Mouse (Mus musculus): Measurements from ENCODE around the gene Exoc6b.

DNA sequence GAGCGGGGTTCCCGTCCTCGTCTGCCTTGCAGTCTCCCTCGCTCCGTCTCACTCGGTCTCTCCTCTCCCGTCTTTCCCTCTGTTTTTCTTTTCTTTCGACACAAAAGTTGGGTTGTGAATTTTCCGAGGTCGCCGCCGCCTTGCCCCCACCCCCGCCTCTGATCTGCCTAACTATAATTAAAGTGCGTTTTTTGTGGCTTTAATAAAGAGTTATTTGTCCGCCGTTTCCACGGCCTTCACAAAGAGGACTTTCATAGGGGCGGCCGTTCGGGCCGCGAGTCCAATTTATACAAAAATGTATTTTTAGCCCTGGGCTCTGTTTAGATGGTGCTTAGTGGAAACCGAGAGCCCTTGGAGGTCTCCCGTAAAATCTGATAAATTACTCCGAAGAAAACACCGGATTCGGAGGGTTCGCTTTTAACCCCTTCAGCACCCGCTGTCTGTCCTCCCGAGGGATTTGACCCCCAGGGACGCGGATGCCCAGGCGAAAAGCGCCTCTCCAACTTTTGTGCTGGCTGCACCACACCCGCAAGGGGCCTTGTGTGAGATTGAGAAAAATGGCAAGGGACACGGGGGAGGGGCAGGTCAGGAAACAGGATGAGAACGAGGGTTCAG is 483.5 kb downstream of the Exoc6b start:
- no peak for TF ChIP-seq MYOG (IDR thresholded peaks at IDR 0.05; ENCODE audit: control insufficient read depth in 1 of 3, insufficient read depth in 1 of 3, insufficient read length in 2 of 3, low read depth in 2 of 3)
- no peak for TF ChIP-seq POLR2A (IDR thresholded peaks at IDR 0.05; ENCODE audit: insufficient read length, low read depth)
- TF ChIP-seq TCF3 (IDR thresholded peaks at IDR 0.05; ENCODE audit: insufficient read length, low read depth): no peak
- no peak for TF ChIP-seq E2F4 (IDR thresholded peaks at IDR 0.05; ENCODE audit: insufficient read depth)
- no peak for TF ChIP-seq USF1 (IDR thresholded peaks at IDR 0.05; ENCODE audit: low read depth)
- no peak for TF ChIP-seq POLR2AphosphoS2 (IDR thresholded peaks at IDR 0.05; ENCODE audit: insufficient read length, low read depth)
- TF ChIP-seq MAX (IDR thresholded peaks at IDR 0.05; ENCODE audit: low read depth): no peak
- no peak for TF ChIP-seq SRF (IDR thresholded peaks at IDR 0.05; ENCODE audit: control insufficient read depth, insufficient read length, low read depth)
- TF ChIP-seq CEBPB (IDR thresholded peaks at IDR 0.05; ENCODE audit: insufficient read depth, poor library complexity, severe bottlenecking): no peak
- TF ChIP-seq TCF12 (IDR thresholded peaks at IDR 0.05; ENCODE audit: insufficient read depth, poor library complexity, severe bottlenecking): no peak

All from myocyte (in vitro differentiated cells).